Mouse (Mus musculus) cortical plate, adult 2 months (tissue): ENCODE data around the gene Fbn1.

Source experiments
- CTCF ChIP-seq: fragments of 200-500 bp; IDR thresholded peaks from 2 replicates; pipeline ENCODE4 v1.5.1; 2011; ENCODE audit warnings: mild to moderate bottlenecking, control low read depth, low read length; ENCODE audit not compliant: insufficient read depth; ENCODE audit errors: extremely low read depth
- POLR2A ChIP-seq: fragments of 200-500 bp; IDR thresholded peaks from 2 replicates; pipeline ENCODE4 v1.6.1; 2011; ENCODE audit warnings: mild to moderate bottlenecking, low read length, control low read depth; ENCODE audit not compliant: insufficient read depth; ENCODE audit errors: extremely low read depth

DNA sequence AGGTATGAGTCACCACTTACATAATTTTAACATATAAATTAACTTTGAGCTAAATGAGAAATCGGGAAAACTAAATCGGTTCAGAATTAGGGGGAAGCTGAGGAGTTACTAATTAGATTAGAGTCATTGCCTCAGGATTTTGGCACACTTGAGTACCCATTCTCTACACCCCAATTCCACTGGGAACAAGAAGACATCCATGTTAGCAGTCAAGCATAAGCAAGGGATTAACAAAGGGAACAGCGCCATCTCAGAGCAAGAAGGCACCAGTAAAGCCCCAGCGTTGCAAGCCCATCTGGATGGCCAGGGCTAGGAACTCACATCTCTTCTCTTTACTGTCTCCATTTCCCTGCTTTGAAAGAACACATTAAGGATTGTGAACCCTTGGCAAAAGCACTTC lies 222.0 kb downstream of the Fbn1 start:
- TF ChIP-seq CTCF, result no peak
- no peak for TF ChIP-seq POLR2A
